Mouse (Mus musculus): Measurements from ENCODE around the gene Mpo.

- TF ChIP-seq CTCF (IDR thresholded peaks at IDR 0.05; ENCODE audit: low read depth, low read length): no peak
- no peak for TF ChIP-seq POLR2A (IDR thresholded peaks at IDR 0.05; ENCODE audit: insufficient read depth, low read length)
Measured at GRCm38 (mm10) chr11:87780130-87780529, 13.3 kb upstream of the Mpo start.

Data from ES-Bruce4 (cell line).